Mouse (Mus musculus): ENCODE measurements around the gene Olfr694. TPM values are rescaled to one million over a fixed set of nuclear protein-coding genes. Genes with fewer than 3 reads are reported as not detected.

Gene Olfr694
- total RNA-seq, 1 experiment from 2014 or later: not detected

Other genes starting within 250 kb of the Olfr694 start
- gene Olfr693, start 11.2 kb downstream of the Olfr694 start, total RNA-seq (2017): not detected in 2 replicates
- gene Olfr695, start 24.6 kb upstream of the Olfr694 start, total RNA-seq (2017): not detected in 2 replicates
- gene Olfr697, start 50.6 kb upstream of the Olfr694 start, total RNA-seq (2017): not detected in 2 replicates
- gene Olfr698, start 63.6 kb upstream of the Olfr694 start, total RNA-seq (2017): not detected in 2 replicates
- 0.12 TPM in 1 of 2 replicates, not detected in the other for gene Olfr699, start 101.4 kb upstream of the Olfr694 start, total RNA-seq (2017)
- not detected in 2 replicates for gene Olfr700, start 117.0 kb upstream of the Olfr694 start, total RNA-seq (2017)
- not detected in 2 replicates for gene Olfr701, start 122.3 kb upstream of the Olfr694 start, total RNA-seq (2017)
- not detected in 2 replicates for gene Olfr702, start 142.1 kb upstream of the Olfr694 start, total RNA-seq (2017)
- gene Olfr703, start 151.5 kb upstream of the Olfr694 start, total RNA-seq (2017): not detected in 2 replicates
- not detected in 2 replicates for gene Olfr704, start 171.4 kb upstream of the Olfr694 start, total RNA-seq (2017)
- not detected in 2 replicates for gene Olfr705, start 185.1 kb upstream of the Olfr694 start, total RNA-seq (2017)
- not detected in 2 replicates for gene Olfr706, start 196.3 kb upstream of the Olfr694 start, total RNA-seq (2017)
- not detected in 2 replicates for gene Olfr707, start 209.4 kb upstream of the Olfr694 start, total RNA-seq (2017)
- gene Olfr1532-ps1, start 216.2 kb upstream of the Olfr694 start, total RNA-seq (2017): not detected in 2 replicates
- not detected in 2 replicates for gene Olfr709-ps1, start 240.4 kb upstream of the Olfr694 start, total RNA-seq (2017)